Mouse (Mus musculus) cerebellum, adult 9-10 months (tissue): ENCODE measurements at regions not wholly inside any gene's neighbourhood (a gene's known extent, or its start where the extent isn't known, plus 50 kb on each side); places are given as distances from the start of the nearest gene placed in this dataset.

ENCODE experiments used
- DNase-seq: peaks from one replicate; pipeline ENCODE4 v3.0.0; 2022

DNA sequence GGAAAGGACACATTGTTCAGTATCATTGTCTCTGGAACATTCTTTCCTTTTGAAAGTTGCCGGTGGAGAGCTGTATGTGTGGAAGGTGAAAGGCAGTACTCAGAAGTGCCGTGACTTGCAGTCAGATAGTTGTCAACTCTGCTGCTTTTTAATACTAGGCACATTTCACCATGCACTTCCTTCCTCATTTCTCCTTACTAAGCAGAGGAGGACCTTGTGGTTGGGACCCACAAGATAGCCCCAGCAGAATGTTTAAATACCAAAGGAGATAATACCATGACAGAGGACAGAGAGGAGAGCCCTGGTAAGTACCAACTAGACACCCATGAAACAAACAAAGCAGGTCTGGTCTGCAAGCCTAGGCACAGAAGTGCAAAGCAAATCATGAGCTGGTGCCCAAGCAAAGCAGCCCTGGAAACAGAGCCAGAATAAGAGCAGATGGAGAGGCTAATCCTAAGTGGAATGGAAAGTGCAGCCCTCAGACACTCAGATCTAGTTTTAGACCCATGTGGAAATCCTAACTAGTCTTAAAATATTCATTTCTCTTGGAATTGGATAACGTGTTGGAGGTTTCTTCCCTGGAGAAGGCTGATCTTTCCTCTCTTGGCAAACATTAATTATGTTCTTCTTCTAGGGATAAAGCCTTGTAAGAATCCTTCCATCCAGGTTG is 341.4 kb downstream of the Insc start:
- DNase-seq = no peak

DNA sequence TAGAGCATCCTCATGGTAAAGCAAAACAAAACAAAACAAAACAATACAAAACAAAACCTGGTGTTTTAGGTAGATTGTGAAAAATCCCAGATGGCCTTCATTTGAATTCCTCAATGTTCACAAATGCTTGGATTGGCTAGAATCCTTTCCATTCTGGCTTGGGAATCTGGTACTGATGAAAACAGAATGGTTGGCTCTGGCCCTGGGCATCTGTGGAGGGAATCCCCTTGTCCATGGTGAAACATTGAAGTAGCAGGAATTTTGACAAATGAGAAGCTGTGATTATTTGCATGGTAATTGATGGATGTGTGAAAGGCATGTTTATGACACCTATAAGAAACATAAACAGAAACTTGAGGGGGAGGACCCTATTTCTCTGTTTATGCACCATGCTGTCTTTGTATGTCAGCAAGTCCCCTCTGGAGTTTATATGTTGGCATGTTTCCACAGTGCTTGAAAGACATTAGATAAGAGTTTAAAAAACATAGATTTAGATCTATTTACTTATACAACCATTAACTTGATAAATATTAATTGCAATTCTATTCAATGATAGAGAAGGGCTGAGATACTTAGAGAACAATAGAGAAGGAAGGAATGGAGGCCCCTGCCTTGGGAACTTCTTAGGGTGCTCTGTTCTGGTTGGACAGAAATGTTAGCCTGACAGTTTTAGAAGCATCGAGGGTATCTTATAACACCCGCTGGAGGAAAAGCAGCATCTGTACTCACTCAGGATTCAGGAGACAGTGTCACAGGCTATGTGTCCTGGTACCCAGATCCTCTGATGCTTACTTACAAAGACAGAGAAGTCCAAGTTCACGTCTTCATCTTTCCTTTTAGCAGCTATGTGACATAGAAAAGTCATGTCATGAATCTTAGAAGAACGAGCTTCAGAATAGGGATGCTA is 343.3 kb downstream of the Insc start:
- no peak for DNase-seq

DNA sequence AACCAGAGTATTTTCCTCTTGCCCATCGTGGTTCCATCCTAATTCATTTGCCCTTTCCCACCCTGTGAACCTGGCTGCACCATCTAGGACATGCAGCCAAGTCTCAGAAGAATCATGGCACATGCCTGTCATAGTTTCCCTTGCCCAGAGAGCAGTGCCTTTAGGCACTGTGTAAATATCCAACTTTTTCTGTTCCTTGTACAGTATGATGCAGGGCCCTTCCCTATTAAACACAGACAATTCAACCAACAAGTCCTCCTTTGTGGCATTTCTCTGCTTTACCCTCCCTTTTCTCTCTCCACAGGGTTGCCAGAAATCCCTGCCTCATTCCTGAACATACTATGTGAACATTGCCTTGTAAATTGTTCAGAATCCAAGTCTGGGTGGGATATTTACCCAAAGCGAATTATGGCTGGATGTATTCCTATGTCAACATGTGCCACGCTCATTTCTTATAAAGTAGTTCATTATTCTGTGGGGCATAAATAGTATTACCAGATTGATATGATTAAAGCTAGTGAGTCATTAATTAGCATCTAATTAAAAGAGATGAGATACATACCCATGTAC is 349.1 kb downstream of the Insc start:
- DNase-seq = no peak

DNA sequence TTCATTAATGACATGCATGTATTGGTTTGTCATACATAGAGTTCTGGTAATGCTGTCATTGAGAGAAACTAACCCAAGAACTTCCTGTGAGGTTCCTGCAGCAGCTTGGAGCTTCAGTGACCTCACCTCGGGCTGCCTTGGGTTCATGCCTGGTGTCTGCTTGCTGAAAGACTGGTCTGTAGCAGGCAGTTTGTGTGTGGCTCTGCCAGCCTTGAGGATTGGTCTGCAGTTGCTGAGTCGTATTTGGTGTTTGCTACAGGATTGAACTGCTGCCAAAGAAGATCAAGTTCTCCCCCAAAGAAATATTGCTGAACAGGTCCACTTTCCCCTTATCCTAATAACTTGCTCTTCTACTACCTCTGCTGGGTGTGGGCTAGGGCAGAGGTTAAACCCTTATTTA is 362.5 kb downstream of the Insc start:
- no peak for DNase-seq

GRCm38 (mm10) chr7:115112282-115112681 is 368.8 kb downstream of the Insc start:
- DNase-seq = no peak

GRCm38 (mm10) chr7:115123283-115123682 is 379.8 kb downstream of the Insc start:
- no peak for DNase-seq

DNA sequence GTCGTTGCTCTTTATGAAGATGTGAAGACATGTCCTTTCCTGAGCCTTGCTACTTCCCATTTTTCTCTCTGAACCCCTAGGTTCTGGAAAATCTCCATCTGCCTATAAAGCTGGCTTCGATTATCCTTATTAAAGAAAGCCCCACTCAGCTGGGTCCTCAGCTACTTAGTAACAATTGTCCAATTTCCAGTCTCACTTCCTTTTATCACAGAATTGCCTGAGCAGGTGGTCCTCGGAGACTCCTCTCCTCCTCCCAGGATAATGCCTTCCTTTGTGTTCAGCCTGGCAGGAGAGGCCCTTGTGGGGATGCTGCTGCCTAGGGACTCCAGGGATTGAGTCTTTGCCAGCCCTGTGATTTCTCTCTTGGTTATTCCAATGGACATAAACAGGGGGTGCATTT is 385.5 kb downstream of the Insc start:
- DNase-seq = no peak

- DNase-seq = no peak
Observed at GRCm38 (mm10) chr7:115131259-115131969, 387.9 kb downstream of the Insc start.

DNA sequence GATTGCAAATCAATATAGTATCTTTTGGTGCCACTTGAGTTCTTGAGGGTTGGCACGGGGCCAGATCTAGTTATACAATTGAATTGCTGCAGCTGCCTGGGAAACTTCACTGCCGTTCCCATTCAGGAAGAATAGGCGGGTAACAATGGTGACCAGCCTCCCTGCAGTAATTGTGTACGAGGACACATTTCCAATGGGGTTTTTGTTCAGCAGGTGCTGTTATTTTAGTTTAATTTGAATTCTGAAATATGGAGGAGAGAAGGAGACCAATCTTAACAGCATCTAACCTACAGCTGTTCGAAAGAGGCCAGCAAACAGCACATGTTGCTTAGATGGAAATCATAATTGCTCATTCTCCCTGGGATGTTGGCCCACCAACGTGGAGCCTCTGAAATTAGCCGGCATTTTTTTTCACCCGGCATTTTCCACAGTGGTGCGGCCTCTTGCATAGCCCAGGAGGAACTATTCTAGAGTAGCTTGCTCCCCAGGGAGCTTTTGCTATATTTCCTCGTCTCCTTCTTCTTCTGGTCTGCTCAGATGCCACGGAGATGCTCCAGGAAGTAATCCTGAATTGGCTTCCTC is 388.6 kb downstream of the Insc start:
- DNase-seq = no peak

DNA sequence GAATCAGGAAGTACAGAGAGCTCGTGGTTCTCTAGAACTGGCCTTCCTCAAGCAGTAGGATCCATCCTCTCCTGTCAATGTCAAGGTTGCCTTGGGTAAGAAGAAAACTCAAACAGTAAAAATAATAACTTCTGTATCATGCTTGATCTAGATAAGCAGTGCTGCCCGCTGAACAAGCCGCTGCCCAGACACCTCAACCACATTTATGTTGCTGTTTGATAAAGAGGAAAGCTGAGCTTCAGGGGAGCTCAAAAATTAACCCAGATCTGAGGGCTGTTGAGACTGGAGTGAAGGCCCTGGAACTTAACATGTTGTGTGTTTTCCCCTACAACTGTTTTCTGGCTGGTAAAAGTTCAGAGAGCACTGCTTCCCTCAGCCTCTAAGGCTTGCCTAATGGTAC is 389.1 kb downstream of the Insc start:
- DNase-seq = no peak

- no peak for DNase-seq
Observed at GRCm38 (mm10) chr7:115134926-115135575, 391.6 kb downstream of the Insc start.

- DNase-seq = peak; percentile 19
Observed at GRCm38 (mm10) chr7:115140286-115140685, 396.8 kb downstream of the Insc start.

GRCm38 (mm10) chr7:115142163-115142562 is 398.7 kb downstream of the Insc start:
- DNase-seq = no peak

GRCm38 (mm10) chr7:115144947-115145346 is 401.5 kb downstream of the Insc start:
- no peak for DNase-seq

DNA sequence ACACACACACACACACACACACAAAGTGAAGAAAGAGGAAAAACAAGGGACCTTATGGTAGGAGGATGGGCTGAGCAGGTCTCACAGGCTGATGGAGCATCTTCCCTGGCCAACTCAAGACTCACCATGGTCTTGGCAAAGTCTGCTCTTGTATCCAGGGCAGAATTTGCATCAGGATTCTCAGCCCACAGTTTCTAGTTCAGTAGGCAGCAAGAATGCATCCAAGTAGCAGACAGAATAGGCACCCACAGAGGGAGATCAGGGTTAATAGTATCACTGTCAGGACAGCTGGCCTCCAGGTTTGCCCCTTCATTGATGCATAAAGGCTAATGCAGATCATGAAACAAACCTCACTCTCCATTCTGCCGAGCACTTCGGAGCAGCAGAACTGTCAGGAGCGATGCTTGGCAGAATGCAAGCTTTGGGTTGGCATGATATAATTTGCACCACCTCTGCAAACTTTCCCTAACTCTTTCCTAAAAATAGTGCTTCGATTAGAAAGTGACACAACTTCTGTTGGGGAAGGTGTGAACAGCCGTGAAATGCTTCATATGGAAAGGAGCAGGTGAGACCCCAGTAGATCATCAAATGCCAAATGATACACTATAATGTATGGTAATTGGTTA is 404.0 kb downstream of the Insc start:
- DNase-seq = no peak

GRCm38 (mm10) chr7:115153291-115153690 is 409.8 kb downstream of the Insc start:
- DNase-seq = no peak

- no peak for DNase-seq
Observed at GRCm38 (mm10) chr7:115153764-115154509, 410.4 kb downstream of the Insc start.

GRCm38 (mm10) chr7:115170023-115170422 is 426.5 kb downstream of the Insc start:
- DNase-seq = no peak

DNA sequence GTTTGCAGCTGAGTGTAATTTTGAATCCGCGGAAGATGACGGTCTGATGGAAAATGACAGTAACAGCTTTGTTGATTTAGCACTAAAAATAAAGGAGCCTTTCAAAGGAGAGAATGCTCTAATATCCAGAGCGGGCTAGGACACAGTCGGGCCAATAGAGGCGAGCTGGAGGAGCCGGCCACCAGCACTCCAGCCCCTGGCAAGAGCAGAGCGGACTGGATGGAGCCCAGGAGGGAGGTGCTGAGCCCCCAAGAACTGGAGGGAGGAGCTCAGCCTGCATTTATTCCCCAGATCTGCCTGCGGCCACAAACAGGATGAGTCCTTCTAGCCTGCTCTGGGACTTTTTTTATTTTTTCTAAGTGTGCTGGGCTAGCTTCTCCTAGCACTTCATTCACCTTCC is 426.9 kb downstream of the Insc start:
- DNase-seq = peak; percentile 26

DNA sequence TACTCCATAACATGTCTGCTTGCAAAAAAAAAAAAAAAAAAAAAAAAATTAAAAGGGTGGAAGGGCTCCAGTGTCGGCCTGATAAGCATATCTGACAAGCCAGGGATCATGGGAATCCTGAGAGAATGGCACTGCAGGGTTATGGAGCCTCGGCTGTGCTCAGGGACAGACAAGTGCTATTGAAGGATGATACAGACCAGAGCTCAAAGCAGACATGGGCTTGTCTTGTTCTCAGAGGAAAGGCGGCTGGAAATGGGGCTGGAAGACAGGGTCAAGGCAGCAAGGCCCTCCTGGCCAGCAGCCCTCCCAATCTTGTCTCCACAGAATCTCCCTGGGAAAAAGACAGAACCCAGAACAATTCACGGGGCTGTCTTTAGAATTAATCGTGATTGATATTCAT is 449.0 kb downstream of the Insc start:
- no peak for DNase-seq
